9 mouse cellular contexts compared by ENCODE assay signal in the genomic region with DNA sequence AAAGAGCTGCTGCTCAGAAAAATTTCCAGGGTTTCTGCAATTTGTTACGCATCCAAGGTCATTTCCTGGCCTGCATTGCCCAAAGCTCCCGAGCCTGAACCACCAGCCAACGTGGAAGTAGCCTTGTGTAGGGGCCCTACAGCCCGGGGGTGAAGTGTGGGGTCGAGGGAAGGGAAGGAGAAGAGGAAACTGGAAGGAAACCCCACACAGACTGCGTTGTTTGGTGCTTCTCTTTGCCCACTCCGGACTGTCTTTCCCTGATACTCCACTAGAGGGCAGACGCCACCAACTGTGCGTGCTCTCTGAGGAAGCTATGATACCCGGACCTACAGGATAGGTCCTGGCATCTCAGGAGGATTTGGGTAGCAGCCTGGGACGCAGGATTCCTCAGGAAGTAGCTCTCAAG.
DNase-seq lines count a peak whose midpoint lies in the region; ATAC-seq lines count a peak whose summit lies in the region.
"Had no signal": no experiment of that assay in that cellular context is flagged by ENCODE, and none has a peak within 500 bp of the region (broad histone marks: within the 10 kb centered on the region; RNA-seq: fewer than 3 reads in every experiment).

No protein-coding gene starts in this region.

- no peak overlapping the region for H3K4me2 ChIP-seq in limb, embryonic 11.5 days (ENCODE audit: low read depth, severe bottlenecking)
- H3K4me2 ChIP-seq in neural tube, embryonic 11.5 days (ENCODE audit: low read depth): no peak overlapping the region

- H3K4me1 ChIP-seq in embryonic facial prominence, embryonic 10.5 days: peaks cover 7% of the 10 kb centered on the region
- H3K4me1 ChIP-seq in limb, embryonic 11.5 days (ENCODE audit: control insufficient read depth, insufficient read depth, low read length): no peaks in the 10 kb centered on the region
- no peaks in the 10 kb centered on the region for H3K4me1 ChIP-seq in neural tube, embryonic 11.5 days (ENCODE audit: control insufficient read depth, insufficient read depth, low read length)

- WGBS in embryonic facial prominence, embryonic 10.5 days: 6% methylated on average over 11 of the region's 11 CpGs
- 11% methylated on average over 11 of the region's 11 CpGs for WGBS in limb, embryonic 11.5 days
- 7% methylated on average over 11 of the region's 11 CpGs for WGBS in neural tube, embryonic 11.5 days

- no peak overlapping the region for H3K4me3 ChIP-seq in embryonic facial prominence, embryonic 10.5 days
- H3K4me3 ChIP-seq in limb, embryonic 11.5 days (ENCODE audit: low read depth, low read length): no peak overlapping the region
- no peak overlapping the region for H3K4me3 ChIP-seq in neural tube, embryonic 11.5 days (ENCODE audit: low read depth, low read length)
- H3K4me3 ChIP-seq: erythroblast, embryonic 14.5 days had no signal

- no peaks in the 10 kb centered on the region for H3K9me3 ChIP-seq in embryonic facial prominence, embryonic 10.5 days
- no peaks in the 10 kb centered on the region for H3K9me3 ChIP-seq in limb, embryonic 11.5 days (ENCODE audit: control insufficient read depth, low read length)
- H3K9me3 ChIP-seq in neural tube, embryonic 11.5 days (ENCODE audit: control insufficient read depth, low read length): no peaks in the 10 kb centered on the region

- H3K27ac ChIP-seq in embryonic facial prominence, embryonic 10.5 days (replicated peaks): no peak overlapping the region
- no peak overlapping the region for H3K27ac ChIP-seq in limb, embryonic 11.5 days (replicated peaks; ENCODE audit: low read depth, low read length)
- no peak overlapping the region for H3K27ac ChIP-seq in neural tube, embryonic 11.5 days (ENCODE audit: low read depth, low read length)

- peak; percentile 46 for DNase-seq in 416B (ENCODE audit: low read depth)
- peak; percentile 84 for DNase-seq in adrenal gland, postnatal 14 days
- peak; percentile 86 for DNase-seq in embryonic facial prominence, embryonic 10.5 days (ENCODE audit: low spot score)
- peak; percentile 45 to 75 for DNase-seq in kidney, adult 8-10 months
- peak; percentile 88 for DNase-seq in limb, embryonic 11.5 days (ENCODE audit: low spot score)
- DNase-seq in neural tube, embryonic 11.5 days (ENCODE audit: low spot score): peak; percentile 78
- peak; percentile 64 for DNase-seq in testis, postnatal 14 days (ENCODE audit: low spot score)

- peak; percentile 87 for ATAC-seq in granulocyte monocyte progenitor cell, adult 5-6 weeks (replicated peaks; ENCODE audit: poor library complexity, severe bottlenecking)
- no peak for ATAC-seq in limb, embryonic 11.5 days (ENCODE audit: insufficient number of reproducible peaks, low FRiP score, low TSS enrichment, low read depth)
- ATAC-seq in neural tube, embryonic 11.5 days (ENCODE audit: insufficient read depth, low FRiP score, low TSS enrichment): no peak

- peaks cover 9% of the 10 kb centered on the region; the same call in 1 of the 2 replicates for H3K27me3 ChIP-seq in embryonic facial prominence, embryonic 10.5 days (replicated peaks; ENCODE audit: low read depth, poor library complexity, severe bottlenecking)
- H3K27me3 ChIP-seq in limb, embryonic 11.5 days (ENCODE audit: control insufficient read depth, insufficient read depth, low read length): no peaks in the 10 kb centered on the region
- H3K27me3 ChIP-seq in neural tube, embryonic 11.5 days (ENCODE audit: control insufficient read depth, insufficient read depth, low read length): no peaks in the 10 kb centered on the region

- no peak overlapping the region for H3K9ac ChIP-seq in limb, embryonic 11.5 days (ENCODE audit: low read length)
- no peak overlapping the region for H3K9ac ChIP-seq in neural tube, embryonic 11.5 days (ENCODE audit: low read length)

- H3K36me3 ChIP-seq in embryonic facial prominence, embryonic 10.5 days (replicated peaks): no peaks in the 10 kb centered on the region
- no peaks in the 10 kb centered on the region for H3K36me3 ChIP-seq in limb, embryonic 11.5 days (ENCODE audit: control insufficient read depth, insufficient read depth, low read length)
- no peaks in the 10 kb centered on the region for H3K36me3 ChIP-seq in neural tube, embryonic 11.5 days (ENCODE audit: control insufficient read depth, insufficient read depth, low read length)
